Mouse (Mus musculus): Measurements from ENCODE around the gene Gcc2.
"Not testable (repeated sequence)": the region's sequence is repeated elsewhere in the genome, so short reads cannot be mapped to it uniquely, and the experiment has no call there.

DNA sequence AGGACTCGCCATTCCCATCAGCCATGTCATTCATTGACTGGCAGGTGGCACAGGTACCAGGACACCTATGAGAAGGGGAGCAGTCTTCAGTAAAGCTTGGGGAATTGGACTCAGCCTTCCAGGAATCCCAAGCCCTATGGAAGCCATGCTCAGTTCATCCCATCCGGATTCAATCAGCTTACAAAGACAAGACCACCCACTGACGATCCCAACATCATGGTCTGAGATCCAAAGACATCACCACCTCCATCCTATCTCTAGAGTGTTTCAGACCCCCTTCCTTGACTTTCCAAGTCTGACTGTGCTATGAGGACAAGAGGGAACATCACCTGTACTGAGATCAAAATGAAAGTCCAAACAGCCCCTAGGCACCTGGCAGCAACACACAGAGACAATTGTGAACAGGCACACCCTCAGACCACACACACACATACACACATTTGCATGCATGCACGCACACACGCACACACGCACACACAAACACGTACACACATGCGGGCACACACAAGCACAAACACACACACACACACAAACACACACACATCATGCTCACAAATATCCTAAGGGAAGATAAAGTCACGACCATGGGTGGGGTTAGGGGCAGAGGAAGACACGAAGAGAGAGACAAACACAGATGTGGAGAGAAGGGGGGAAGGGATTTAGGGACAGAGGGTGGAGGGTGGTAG is 22.1 kb upstream of the Gcc2 start:
- not testable (repeated sequence) for TF ChIP-seq POLR2A (IDR thresholded peaks at IDR 0.05; ENCODE audit: borderline replicate concordance, extremely low read depth, low read depth, low read length); CTCF (IDR thresholded peaks at IDR 0.05; ENCODE audit: insufficient read depth, low read length)

All from lung, adult 2 months (tissue).